Mouse (Mus musculus): Measurements from ENCODE around the gene Vti1a.

The Vti1a gene

DNA sequence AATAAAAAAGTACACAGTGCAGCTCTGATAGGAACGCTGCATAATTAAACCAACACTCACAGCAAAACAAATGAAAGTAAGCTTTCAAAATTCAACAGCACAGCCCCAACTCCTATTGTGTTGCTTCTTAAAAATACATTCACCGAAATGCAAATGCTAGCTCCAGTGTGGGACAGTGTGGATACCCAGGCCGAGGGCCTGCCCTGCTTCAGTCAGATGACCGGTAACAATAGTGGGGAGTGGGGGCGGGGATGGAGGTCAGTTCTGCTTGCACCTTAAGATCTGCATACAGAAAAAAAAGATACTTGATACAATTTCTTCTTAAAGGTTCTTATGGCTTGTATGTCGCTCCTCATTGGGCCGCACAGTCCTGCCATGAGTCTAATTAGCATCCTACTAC, 65.2 kb downstream of the Vti1a start:
- DNase-seq: no peak

GRCm38 (mm10) chr19:55382745-55383144, 66.7 kb downstream of the Vti1a start:
- no peak for DNase-seq

- no peak for DNase-seq
These were observed 68.5 kb downstream of the Vti1a start for GRCm38 (mm10) chr19:55384634-55385033.

GRCm38 (mm10) chr19:55389019-55389418, 72.9 kb downstream of the Vti1a start:
- no peak for DNase-seq

DNA sequence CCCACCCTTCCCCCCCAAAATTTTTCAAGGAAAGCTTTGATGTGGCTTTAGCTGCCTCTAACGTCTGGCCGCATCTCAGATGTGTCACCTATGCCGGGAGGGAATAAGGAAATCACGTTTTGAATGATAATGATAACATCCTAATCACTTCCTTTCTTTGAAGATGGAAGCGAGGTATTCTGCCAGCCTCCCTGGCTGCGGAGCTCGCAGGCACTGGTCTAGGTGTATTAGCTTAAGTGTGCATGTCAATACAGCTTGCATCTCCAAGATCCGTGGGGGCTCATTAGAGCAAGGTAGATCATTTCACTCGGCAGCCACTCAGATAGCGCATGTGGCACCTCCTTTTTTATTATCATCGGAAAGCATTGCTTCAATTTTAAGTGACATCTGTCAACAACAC, 74.2 kb downstream of the Vti1a start:
- DNase-seq: no peak

DNA sequence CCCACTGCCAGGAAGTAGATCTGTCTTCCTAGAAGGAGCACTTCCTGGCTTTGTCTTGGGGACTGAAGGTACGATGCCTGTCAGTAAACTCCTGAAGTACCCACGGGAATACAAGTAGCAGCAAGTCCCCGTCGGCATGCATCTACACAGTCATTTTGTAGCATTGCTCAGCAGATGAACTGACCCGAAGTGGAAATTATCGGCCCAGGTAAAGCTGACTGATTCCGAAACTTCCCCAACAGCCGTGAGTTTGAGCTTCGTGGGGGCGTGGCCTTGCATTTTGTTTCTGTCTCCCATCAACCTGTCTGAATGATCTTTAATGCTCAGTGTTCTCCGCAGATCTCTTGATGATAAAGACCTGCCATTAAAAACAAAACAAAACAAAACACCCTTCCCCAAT, 85.5 kb downstream of the Vti1a start:
- no peak for DNase-seq

GRCm38 (mm10) chr19:55408486-55408885, 92.4 kb downstream of the Vti1a start:
- DNase-seq: peak; percentile 82

- no peak for DNase-seq
These were observed 95.3 kb downstream of the Vti1a start for GRCm38 (mm10) chr19:55411415-55411814.

DNA sequence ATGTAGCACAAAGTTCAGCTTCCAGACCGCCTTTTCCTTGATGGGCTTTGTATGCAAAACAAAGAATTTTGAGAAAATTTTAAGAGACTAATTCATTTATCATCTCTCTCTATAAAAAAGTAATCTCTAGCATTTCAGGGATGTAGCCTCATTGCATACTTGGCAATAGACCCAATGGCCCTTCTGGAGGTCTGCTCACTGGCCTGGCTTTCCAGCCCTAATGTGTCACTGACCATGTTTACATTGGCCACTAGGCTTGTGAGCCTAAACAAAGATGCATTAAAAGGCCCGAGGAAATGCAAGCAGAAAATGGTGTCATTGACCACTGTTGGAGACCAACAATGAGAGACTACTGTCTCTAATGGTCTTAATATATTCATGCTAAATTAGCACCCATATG, 95.8 kb downstream of the Vti1a start:
- no peak for DNase-seq

- DNase-seq: peak; percentile 54
These were observed 98.0 kb downstream of the Vti1a start for GRCm38 (mm10) chr19:55414050-55414449.

GRCm38 (mm10) chr19:55418756-55419155, 102.7 kb downstream of the Vti1a start:
- no peak for DNase-seq

- no peak for DNase-seq
These were observed 103.9 kb downstream of the Vti1a start for GRCm38 (mm10) chr19:55419961-55420360.

DNA sequence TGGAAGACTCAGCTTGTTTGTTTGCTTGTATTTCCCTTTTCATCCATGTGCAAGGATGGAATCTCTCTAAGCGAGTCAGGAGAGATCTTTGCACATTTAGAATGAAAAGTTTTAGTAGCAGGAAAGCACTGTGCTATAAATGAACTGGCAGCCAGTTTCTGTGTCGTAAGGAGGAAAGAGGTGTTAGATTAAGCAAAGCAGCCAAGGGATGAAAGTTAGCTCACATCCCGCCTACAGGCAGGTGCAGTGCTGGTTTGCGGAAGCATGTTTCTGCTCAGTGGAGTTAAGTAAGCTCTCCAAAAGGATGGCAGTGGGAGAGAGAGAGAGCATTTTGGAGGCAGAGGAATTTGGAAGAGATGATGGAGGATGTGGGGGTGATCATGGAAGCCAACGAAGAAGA, 105.7 kb downstream of the Vti1a start:
- no peak for DNase-seq

- no peak for DNase-seq
These were observed 106.4 kb downstream of the Vti1a start for GRCm38 (mm10) chr19:55422311-55423064.

GRCm38 (mm10) chr19:55423065-55423716, 107.1 kb downstream of the Vti1a start:
- DNase-seq: no peak

- no peak for DNase-seq
These were observed 107.9 kb downstream of the Vti1a start for GRCm38 (mm10) chr19:55423952-55424351.

- DNase-seq: no peak
These were observed 108.4 kb downstream of the Vti1a start for GRCm38 (mm10) chr19:55424507-55424906.

- DNase-seq: no peak
These were observed 124.2 kb downstream of the Vti1a start for GRCm38 (mm10) chr19:55440306-55440705.

DNA sequence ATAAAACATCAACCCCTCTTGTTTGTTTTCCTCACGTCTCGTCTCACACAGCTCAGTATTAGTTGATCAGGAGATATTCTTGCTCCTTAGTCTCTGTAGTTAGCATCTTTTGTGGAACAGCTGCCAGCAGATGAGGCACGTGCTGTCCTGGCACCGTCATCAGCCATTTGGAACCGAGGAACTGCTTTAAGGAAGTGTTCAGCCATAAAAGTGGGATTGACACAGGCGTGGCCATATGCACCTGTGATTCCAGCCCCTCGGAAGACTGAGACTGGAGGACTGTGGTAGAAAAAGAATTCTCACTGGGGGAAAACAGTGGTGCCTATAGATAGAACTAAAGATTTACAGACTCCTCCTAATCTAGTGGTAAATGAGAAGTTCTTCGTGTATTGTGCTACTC, 127.5 kb downstream of the Vti1a start:
- DNase-seq: no peak

GRCm38 (mm10) chr19:55449084-55449483, 133.0 kb downstream of the Vti1a start:
- no peak for DNase-seq

DNA sequence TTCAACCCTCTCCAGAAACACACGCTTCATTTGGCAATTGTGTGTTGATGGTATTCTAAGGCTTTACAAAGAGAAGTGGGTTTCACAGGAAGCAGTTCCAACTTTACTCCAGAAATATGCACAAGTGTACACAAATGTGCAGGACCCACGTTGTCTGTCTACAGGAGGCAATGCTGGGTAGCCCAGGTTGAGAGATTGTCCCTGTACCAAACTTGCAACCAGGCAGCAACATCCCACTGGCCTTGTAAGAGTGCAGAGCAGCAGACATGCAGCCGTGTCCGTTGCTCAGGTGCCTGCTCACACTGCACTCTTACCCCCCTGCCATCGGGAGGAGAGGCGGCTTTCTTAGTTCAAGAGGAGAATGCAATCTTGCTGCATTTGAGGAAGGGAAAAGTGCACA, 133.4 kb downstream of the Vti1a start:
- no peak for DNase-seq

- DNase-seq: no peak
These were observed 140.4 kb downstream of the Vti1a start for GRCm38 (mm10) chr19:55456325-55457091.

DNA sequence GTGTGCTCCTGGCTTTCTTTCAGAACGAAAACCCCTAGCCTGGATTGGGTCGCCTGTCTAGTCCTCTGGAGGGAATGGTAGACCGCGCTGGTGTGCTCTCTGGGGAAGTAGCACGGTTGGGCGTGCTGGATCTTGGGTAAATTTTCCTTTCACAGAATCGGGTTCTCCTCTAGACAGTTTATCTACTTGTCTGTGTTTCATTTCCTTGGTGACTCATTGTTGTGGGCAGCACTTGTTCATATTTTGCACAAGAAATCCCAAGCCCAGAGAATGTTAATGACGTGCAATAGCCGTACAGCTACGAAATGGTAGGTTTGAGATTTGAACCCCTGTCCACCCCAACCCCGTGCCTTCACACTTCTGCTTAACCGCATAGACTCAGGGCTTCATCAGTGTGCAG, 145.9 kb downstream of the Vti1a start:
- DNase-seq: no peak

DNA sequence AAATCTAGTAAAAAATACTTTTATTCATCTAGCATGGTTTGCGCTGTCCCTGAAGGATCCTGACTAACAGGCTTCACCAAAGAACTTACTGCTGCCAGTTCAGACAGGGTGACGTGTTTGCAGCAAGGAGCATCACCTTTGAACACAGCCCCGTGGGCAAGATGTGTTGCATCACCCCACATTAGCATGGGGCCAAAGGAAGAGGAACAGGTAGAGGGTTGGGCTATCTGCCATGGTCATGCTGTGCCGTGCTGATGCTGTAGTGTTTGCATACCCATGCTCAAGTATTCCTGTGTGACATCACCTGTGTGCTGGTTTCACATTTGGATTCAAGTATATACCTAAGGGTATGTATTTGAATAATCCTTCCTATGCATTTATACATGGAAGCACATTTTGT, 147.6 kb downstream of the Vti1a start:
- DNase-seq: no peak

Data from thymus, postnatal 14 days (tissue).